Mouse (Mus musculus) R1 (cell line): ENCODE results near the gene Tcp11.

Source experiments
- DNase-seq: peaks from one replicate; pipeline ENCODE4 v3.0.0-alpha.2; 2018; ENCODE audit warnings: low read depth, low spot score

Tcp11 gene

DNA sequence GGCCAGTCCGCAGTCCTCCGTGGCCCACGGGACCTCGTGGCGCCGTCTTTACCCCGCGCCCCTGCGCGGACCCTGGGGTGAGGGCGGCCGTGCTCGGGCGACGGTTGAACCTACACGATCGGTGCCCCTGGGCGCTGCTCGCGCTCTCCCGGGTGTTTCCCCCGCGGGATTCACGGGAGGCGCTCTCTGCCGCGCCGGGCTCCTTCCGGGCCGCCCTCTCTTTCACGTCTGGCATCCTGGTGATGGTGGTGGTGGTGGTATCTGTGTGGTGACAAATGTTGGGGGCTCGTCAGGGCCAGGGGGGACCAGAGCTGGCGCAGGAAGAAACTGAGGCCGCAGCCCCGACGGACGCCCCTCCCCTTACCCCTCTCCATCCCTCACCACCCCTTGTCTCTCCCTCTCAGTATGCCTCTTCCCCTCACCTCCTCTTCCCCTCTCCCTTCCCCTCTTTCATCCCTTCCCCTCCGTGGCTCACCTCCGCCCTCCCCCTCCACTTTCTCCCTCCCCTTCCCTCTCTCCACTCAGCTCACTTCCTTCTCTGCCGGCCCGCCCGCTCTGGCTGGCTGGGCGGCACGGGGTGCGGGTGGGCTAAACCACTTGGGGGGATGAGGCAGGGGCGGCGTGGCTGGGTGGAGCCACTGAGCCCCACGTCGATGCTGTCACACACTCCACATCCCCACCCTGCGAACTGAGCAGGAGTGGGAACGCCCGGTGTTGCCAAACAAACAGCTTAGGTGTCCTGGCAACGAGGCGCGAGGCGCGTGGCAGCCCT lies at the start of gene Tcp11:
Tcp11 (minus strand) TSS at position 595 of the 772 bp plus-strand sequence.
- DNase-seq = peak; percentile 99

DNA sequence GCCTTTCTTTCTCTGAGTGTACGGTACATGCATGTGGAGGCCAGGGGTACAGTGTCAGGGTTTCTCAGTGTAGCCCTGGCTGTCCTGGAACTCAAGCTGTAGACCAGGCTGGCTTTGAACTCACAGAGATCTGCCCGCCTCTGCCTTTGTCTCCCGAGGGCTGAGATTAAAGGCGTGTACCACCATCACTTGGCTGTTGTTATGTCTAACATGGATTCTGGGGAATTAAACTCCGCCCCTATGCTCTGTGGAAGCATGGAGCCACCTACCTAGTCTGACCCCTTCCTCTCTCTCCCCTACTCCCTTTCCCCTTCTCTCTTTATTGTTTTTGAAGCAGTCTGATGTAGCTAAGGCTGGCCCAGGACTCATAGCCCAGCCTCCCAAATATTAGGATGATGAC lies 49.4 kb upstream of the Tcp11 start:
- peak; percentile 58 for DNase-seq

DNA sequence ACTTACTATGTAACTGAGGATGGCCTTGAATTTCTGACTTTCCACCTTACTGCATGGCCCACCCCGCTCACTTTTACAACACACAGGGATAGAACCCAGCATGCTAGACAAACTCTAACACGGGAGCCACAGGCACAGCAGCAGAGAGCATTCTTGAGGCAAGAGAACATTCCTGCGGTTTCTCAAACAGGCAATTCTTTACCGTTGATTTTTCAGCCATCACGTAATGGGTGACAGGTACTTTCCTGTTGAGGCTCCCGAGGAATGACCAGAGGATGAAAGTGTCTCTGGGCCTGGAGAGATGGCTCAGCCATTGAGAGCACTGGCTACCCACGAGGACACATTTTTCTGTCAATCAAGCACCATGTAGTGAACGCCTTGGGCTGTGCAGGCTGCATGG lies 43.9 kb upstream of the Tcp11 start:
- no peak for DNase-seq

DNA sequence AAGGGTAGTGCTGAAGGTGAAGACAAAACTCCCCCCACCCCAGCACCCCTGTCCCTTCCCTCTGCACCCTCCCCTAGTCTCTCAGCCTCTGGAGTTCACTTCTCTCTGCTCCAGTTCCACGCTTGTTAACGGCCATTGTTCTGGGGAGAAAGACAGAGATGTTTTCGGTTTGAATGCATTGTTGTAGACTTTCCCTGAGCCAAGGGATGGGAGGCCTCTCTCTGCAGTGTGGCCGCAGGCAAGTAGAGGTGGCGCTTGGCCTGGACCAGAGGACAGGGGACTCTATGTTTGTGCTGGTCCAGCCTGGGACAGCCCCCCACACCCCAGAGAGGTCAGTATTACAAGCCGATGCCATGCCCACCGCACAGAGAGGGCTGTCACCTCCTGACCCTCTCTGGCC lies 43.2 kb upstream of the Tcp11 start:
- no peak for DNase-seq

DNA sequence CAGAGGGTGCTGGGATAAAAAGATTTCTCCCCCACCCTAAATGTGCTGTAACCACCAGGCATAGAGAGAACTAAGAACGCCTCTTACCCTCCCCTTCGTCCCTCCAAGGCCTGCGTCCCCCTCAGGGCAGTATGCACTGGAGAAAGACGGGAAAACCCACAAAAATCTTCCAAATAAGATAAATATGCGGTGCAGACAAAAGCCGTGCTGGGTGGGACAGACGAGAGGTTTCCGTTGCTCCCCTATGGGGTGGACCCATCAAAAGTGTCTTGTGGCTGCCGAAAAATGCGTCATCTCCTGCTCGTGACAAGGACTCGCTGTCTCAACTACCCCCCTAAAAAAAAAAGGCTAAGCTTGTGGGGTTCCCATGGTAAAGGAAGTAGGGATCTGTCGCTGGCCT lies 42.5 kb upstream of the Tcp11 start:
- no peak for DNase-seq

DNA sequence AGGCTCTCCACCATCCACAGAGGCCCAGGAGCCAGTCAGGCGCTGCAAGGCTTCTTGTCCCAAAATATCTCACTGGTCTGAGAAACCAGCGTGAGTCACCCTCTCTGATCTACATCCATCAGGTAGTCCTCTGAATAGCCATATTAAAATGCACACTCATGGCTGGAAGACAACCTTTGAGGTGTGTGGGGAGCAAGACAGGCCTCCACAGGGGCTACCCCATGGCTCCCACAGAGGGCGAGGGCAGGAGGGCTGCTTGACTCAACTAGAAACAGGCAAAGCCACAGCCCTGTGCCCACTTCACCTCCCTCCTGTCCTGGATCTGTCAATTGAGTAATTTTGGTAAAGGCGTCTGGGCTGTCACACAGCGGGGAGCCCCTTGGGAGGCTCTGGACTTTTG lies 40.0 kb upstream of the Tcp11 start:
- DNase-seq = no peak

DNA sequence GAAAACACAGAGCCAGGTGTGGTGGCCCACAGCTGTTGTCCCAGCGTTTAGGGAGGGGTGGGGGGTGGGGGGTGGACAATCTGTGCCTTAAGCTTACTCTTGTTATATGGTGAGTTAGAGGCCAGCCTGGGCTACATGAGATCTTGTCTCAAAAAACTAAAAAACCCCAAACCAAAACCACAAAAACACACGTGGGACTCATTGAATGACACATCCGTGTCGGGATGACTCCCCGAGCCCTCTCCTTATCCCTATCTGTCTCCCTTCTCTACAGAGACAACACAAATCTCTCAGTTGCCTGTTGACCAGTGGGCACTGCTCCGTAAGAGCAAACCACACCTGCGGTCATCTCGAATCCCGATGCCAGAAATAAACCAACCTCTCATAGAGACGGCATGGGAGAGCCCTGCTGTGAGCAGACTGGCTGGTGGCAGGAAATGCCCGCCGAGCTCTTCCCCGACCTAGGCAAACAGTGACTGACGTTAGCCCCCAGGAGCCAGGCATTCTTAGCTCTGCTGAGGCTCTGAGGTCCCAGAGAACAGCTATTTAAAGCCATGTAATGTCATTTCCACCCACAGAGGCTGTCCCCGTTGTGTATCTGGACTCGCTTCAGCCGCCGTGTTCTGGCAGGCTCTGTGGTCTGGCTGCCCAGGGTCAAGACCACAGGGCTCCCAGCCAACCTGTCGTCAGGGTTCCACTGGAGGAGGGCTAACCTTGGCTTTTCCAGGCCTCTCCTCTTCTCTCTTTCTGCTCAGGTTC lies 37.2 kb upstream of the Tcp11 start:
- no peak for DNase-seq

DNA sequence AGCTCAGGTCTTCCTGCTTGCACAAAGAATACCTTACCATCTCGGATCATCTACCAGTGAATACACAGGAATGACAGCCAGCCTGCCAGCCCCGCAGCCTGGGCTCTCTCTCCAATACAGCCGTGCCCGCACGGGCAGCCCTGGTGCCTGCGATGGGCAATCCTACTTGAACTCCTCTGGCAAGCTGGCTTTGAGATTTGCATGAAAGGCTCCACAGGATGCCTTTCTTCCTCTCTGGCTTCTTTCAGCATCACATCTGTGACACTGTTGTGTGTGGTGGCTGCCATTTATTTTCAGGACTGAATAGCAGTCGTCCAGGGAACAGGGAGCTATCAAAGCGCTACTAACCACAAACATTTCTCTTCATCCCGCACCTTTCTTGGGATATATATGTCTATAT lies 35.9 kb upstream of the Tcp11 start:
- DNase-seq = no peak

DNA sequence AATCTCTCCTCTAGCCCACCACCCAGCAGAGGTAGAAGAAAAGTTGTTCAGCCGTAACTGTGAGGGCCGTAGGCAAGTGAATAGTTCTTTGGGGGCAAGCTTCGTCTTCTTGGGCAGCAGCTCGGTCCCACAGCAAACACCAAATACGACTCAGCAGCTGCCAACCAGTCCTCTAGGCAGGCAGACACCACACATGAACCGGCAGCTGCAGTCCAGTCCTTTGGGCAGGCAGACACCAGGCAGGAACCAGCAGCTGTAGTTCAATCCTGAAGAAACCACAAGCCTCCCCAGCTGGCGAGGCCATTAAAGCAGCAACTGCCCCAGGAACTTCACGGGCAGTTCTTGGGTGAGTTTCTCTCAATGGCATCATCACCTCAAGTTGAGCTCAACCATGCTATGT lies 31.8 kb upstream of the Tcp11 start:
- DNase-seq = no peak

DNA sequence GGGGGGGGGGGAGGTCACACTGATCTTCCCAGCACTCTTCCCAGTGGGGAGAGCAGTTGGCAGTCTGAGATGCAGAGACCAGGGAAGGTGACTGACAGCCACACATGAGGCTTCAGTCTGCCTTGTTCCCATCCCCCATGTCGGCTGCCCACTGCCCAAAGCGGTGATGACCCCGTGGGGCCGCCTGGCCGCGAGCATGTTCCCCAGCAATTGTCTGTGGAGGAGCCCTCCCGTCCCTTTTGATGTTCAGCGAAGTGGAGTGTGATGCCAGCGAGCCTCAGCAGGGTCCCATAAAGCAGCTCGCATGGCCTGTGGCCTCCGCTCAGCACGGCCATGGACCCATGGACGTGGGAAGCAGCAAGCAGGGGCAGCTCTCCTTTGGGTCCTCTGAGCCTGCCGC lies 26.8 kb upstream of the Tcp11 start:
- DNase-seq = no peak

DNA sequence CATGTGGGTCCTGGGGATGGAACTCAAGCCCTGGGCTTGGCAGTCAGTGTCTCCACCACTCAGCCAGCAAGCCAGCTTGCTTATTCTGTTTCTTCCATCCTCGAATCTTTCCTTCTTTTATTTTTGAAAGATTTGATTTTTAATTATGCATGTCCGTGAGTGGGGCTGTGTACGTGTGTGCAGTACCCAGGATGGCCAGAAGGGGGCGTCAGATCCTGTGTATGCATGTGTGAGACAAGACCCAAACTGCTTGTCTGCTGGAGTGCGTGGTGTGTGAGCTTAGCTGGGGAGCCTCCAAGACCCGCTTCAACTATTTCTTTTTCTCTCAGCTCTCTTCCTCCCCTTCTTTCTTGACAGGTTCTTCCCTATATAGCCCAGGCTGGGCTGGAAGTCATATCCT lies 25.9 kb upstream of the Tcp11 start:
- DNase-seq = peak; percentile 82

DNA sequence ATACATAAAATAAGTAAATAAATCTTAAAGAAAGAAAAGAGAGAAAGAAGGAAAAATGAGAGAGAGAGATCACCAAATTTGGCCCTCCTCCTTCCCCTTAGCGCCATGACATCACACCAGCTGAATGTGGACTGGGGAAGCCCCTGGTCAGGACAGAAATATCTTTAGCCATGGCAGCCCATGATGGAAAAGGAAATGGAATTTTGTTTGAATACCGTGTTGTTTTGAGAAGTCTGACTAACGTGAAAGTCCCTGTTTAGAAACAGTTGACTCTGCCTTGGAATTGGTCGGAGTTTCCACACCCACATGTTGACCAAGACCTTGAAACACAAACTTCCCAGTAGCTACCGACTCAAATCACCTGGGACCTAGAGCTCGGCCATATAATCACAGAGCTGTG lies 24.0 kb upstream of the Tcp11 start:
- no peak for DNase-seq

DNA sequence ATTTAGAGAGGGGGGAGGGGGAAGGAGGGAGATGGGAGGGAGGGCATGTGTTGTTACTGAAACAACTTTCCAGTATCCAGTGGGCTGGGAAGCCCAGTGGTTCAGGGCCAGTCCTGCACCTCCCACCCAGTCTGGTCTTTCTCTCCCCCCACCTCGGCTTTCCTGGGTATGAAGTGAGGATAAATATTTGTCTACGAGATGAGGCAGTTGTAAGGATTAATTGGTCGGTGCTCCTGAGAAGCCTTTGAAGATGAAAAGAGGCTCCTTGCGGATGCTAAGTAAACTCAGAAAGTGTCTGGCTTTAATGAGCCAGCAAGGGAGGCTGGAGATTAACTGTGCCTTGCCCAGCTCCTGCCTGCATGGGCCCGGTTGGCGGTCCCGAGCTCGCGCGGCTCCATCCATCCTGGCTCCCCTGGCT lies 21.5 kb upstream of the Tcp11 start:
- DNase-seq = no peak

DNA sequence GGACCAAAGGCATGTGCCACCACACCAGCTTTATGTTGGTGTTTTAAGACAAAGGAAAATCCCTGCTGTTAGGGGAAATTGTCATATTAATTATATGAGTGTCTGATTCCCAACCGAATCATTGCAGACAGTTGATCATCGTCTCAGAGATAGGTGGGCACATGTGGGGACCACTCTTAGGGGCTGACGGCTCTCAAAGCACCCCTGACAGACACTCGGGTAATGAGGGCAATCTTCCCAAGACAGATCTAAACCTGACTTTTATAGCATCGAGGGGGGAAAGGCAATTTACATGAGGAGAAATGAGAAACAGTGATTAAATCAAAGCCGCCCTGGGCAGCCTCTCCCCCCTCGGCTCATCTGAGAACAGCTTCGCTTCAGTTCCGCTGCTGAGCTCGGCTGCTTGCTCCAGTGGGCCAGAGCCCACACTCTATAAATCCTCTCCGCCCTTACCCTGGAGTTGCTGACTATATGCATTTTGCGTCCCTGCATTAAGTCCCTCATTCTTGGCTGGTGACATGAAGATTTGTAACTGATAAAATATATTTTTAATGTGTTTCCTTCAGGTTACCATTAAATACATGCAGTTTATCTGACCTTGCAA lies 20.9 kb upstream of the Tcp11 start:
- no peak for DNase-seq

DNA sequence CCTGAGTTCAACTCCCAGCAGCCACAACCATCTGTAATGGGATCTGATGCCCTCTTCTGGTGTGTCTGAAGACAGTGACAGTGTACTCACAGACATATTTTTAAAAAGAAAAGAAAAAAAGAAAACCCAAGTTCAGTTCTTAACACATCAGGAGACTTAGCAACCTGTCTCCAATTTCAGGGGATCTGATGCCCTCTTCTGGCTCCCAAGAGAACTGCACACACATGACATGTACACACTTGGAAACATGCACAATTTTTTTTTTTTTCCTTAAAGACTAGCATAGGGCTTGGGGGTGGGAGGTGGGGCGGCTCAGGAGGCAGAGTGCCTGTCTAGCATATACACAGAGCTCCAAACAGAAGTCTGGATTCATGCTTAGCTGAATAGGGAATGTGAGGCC lies 20.2 kb upstream of the Tcp11 start:
- peak; percentile 81 for DNase-seq

DNA sequence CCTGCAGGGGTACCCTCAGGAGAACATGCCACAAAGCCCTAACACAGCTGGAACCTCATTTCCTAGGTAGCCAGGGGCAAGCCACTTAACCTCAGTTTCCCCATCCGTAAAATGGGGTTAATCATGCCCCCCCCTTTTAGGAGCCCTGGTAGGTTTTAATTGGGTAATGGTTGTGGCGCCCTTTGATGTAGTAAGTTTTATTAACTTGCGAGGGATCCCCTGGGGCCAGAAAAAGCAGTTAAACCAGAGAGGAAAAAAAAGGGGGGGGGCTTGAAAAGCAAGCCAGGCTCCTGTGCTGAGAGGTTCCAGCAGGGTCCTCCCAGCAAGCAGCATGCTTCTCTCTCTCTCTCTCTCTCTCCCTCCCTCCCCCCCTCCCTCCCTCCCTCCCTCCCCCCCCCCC lies 18.6 kb upstream of the Tcp11 start:
- no peak for DNase-seq

DNA sequence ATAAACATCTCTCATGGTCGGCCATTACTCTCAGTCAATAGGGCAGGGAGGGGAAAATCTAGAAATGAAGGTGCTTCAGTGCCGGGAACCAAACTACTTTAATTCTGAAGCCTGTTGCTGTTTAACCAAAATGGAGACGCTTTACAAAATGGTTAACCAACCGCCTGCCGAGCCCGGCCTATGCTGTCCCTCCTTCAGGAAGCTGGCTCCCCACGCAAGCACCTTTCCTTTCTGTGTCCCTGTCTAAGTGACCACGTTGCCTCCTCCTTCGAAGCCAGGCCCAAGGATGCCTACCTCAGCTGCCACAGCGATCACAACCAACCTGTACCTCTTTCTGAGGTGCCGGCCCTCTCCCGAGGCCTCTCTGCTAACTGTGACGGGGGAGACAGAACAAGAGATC lies 16.9 kb upstream of the Tcp11 start:
- DNase-seq = no peak

DNA sequence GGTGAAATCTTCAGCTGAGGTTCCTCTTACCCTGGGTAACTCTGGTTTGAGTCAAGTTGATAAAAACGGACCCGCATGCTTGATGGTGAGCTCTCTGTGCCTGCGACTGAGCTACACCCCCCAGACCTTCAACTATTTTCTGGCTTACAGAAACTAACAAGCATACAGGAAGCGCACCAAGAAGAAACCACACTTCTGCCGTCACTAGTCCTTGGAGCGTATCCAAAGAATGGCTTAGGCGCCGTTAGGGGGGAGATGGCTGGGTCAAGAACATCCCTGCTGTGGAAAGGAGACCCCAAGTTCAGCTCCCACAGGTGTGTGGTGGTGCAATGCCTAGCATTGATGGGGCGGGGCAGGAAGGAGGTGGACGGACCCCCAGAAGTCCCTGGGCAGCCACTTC lies 16.0 kb upstream of the Tcp11 start:
- DNase-seq = no peak

DNA sequence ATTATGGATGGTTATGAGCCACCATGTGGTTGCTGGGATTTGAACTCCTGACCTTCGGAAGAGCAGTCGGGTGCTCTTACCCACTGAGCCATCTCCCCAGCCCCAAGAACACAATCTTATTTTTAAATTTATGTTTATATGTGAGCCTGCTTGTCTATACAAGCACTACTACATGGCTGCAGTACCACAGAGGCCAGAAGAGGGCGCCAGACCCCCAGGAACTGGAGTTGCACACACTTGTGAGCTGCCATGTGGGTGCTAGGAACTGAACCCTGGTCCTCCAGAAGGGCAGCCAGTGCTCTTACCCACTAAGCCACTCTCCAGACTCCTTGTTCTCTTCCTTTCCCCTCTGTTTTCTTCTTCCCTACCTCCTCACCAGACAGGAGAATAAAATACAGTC lies 13.4 kb upstream of the Tcp11 start:
- peak; percentile 63 for DNase-seq

DNA sequence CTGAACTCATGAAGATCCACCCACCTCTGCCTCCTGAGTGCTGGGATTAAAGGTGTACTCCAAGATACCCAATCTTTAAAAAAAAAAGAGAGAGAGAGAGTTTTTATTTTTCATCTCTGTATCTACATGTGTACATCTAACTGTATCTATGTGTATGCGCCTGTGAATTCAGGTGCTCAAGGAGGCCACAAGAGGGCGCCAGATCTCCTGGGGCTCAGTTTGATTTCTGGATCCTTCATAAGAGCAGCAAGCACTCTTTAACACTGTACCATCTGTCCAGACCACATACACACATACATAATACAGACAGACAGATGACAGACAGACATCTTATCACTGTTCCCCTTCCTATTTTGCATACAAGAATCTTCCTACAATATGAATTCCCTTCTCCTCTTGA lies 11.9 kb upstream of the Tcp11 start:
- peak; percentile 70 for DNase-seq

DNA sequence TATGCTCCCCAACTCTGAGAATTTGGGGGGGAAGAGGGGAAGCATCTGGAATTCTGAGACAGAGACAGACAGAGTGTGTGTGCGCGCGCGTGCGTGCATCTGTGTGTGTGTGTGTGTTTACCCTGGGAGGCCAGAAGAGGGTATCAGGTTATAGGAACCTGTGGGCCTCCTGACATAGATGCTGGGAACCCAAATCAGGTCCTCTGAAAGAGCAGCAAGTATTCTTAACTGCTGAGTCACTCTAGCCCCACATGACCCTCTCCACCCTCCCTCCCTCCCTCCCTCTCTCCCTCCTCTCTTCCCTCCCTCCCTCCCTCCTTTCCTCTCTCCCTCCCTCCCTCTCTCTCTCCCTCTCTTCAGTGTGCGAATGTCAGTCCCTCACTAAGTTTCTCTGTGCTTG lies 8.3 kb upstream of the Tcp11 start:
- peak; percentile 54 for DNase-seq

DNA sequence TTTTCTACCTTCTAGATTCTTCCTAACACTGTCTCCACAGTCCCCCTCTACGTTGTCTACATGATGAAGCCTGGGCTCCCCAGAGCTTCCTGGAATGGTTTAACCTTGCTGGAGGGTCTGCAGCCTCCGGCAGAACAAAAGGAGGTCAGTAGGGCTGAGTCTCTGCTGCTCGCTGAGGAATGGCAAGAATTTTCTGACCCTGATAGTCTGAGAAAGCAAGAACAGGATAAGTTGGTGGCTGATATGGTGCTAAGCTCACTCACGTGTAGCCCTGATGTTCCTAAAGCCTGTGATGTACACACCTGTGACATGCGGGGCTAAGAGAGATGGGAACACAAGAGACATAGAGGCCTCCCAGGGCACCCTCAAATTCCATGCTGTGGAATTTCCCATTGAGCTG lies 7.0 kb upstream of the Tcp11 start:
- peak; percentile 81 for DNase-seq

DNA sequence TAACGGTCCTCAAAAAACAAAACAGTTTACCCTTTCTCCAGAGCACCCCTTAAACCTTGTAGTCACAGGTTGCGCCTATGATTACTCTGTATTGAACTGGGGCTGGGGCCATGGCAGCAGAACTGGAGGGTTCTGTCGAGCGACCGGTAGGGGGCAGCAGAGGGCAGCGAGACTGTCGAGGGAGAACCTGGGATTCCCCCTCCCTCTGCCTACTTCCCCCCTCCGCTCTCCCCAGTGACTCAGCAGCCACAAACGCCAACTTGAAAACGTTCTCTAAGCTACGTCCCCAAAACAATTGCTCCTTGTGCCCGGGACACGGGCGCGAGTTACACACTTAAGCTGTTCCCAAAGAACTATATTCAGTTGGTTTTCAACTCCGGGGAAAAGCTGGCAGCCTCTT lies 4.5 kb upstream of the Tcp11 start:
- DNase-seq = peak; percentile 88
